Mouse (Mus musculus) thymus, postnatal 36 days (tissue): ENCODE results near the gene Ccdc84.

ENCODE experiments used
- DNase-seq, 2 experiments: peaks; one replicate each; pipeline ENCODE4 v3.0.0; 2022; ENCODE audit warnings: mixed read lengths in 2 of 2

Ccdc84 gene

DNA sequence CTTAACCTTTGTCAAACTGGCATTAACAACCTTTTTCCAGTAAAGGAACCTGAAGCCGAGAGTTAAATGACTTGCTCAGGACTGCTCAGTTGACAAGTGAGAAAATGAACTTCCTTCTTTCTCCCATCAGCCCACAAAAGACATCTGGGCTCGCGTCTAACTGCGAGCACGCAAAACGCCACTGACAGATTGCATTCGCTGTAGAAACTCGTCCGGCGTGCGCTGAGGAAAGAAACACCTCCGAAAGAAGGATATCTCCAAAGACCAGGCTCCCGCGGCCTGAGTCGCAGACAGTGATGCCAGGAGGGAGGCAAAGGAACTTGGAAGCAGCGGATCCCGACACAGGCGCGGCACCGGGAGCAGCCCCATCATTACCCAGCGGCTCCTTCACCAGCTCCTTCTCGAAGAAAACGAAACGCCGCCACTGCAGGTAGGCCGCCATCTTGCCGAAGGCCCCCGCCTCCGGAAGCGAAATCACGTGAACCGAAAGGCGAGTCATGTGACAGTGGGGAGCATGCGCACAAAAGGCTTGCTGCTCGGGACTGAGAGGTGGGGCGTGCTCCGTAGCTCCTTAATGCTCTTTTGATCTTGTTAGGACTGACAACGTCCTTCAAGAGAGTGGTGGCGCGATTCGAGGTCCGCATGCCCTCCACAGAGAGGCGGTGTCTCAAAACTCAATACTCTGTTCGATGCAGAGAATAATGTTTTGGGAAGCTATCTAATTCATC lies 57.0 kb downstream of the Ccdc84 start, which contains the start of gene Vps11:
Gene Vps11 (minus strand): TSS at position 481 of the 728 bp plus-strand sequence.
- DNase-seq, result peak; percentile 93 to 95
